Mouse (Mus musculus) CH12.LX (cell line): ENCODE results near the gene Xpr1. TPM values are rescaled to one million over a fixed set of nuclear protein-coding genes. Genes with fewer than 3 reads are reported as not detected.

Experiments used
- DNase-seq: peaks from one replicate; pipeline ENCODE4 v3.0.0-alpha.2; 2013; ENCODE audit errors: extremely low read depth
- H3K27ac ChIP-seq: 2 replicates; pipeline ENCODE4 v1.5.1; 2012; ENCODE audit warnings: low read depth, mild to moderate bottlenecking, control low read depth, moderate library complexity; ENCODE audit not compliant: insufficient read depth
- H3K27me3 ChIP-seq: replicated peaks from 2 replicates; pipeline ENCODE3; 2012; ENCODE audit warnings: inconsistent platforms
- H3K36me3 ChIP-seq, 2 experiments: replicated peaks in 1 of 2; 2 replicates each; pipeline versions ENCODE3 to v1.6.1; 2012; ENCODE audit warnings: inconsistent platforms in 1 of 2, low read length in 1 of 2, mild to moderate bottlenecking in 1 of 2, mixed read lengths in 1 of 2, moderate library complexity in 1 of 2; ENCODE audit not compliant: control insufficient read depth in 1 of 2, insufficient read depth in 1 of 2
- H3K4me1 ChIP-seq, 2 experiments: 2 replicates each; pipeline ENCODE4 v1.6.1; 2012; ENCODE audit warnings: inconsistent platforms in 1 of 2, moderate library complexity in 1 of 2; ENCODE audit not compliant: insufficient read depth in 2 of 2, control insufficient read depth in 1 of 2
- H3K4me2 ChIP-seq: 2 replicates; pipeline ENCODE4 v1.6.1; 2012; ENCODE audit warnings: low read depth, mild to moderate bottlenecking, control low read depth; ENCODE audit not compliant: poor library complexity, insufficient read depth, severe bottlenecking
- H3K4me3 ChIP-seq, 3 experiments: fragments of 150-350 bp in 1 of 3; sonication (generic) in 1 of 3; replicated peaks in 1 of 3; 2 replicates each; pipeline versions ENCODE3 to v1.5.1; 2011 to 2012; ENCODE audit warnings: low read depth in 2 of 3, low read length in 2 of 3, mild to moderate bottlenecking in 2 of 3, moderate library complexity in 2 of 3, control low read depth in 1 of 3, improper control_type of control experiment in 1 of 3, inconsistent platforms in 1 of 3, mixed read lengths in 1 of 3; ENCODE audit not compliant: poor library complexity in 1 of 3
- H3K79me2 ChIP-seq: replicated peaks from 2 replicates; pipeline ENCODE4 v1.6.1; 2012; ENCODE audit warnings: mild to moderate bottlenecking, moderate library complexity; ENCODE audit not compliant: control insufficient read depth, poor library complexity, insufficient read depth, severe bottlenecking; ENCODE audit errors: extremely low read depth
- H3K9ac ChIP-seq: 2 replicates; pipeline ENCODE4 v1.6.1; 2012; ENCODE audit warnings: low read depth, mild to moderate bottlenecking, control low read depth, moderate library complexity; ENCODE audit not compliant: insufficient read depth
- H3K9me3 ChIP-seq: replicated peaks from 2 replicates; pipeline ENCODE3; 2012; ENCODE audit warnings: low read length, inconsistent platforms, mixed read lengths
- CHD1 ChIP-seq: IDR thresholded peaks from 2 replicates; pipeline ENCODE4 v1.6.1; 2012; ENCODE audit warnings: low read depth, low read length, improper control_type of control experiment, inconsistent platforms
- CHD2 ChIP-seq: IDR thresholded peaks from 2 replicates; pipeline ENCODE4 v1.6.1; 2011; ENCODE audit warnings: low read length, improper control_type of control experiment
- CTCF ChIP-seq, 2 experiments: IDR thresholded peaks in 1 of 2; conservative IDR thresholded peaks in 1 of 2; 2 replicates each; pipeline ENCODE4 v1.5.1; 2011 to 2012; ENCODE audit warnings: low read depth in 2 of 2, low read length in 2 of 2, improper control_type of control experiment in 1 of 2, inconsistent platforms in 1 of 2, mild to moderate bottlenecking in 1 of 2, moderate library complexity in 1 of 2
- ELF1 ChIP-seq: IDR thresholded peaks from 2 replicates; pipeline ENCODE4 v1.6.1; 2014; ENCODE audit warnings: low read depth, mild to moderate bottlenecking, inconsistent platforms, low read length, improper control_type of control experiment
- ETS1 ChIP-seq: conservative IDR thresholded peaks from 2 replicates; pipeline ENCODE4 v1.6.1; 2012; ENCODE audit warnings: low read depth, mild to moderate bottlenecking, inconsistent platforms, low read length, improper control_type of control experiment, moderate library complexity
- GABPA ChIP-seq: IDR thresholded peaks from 2 replicates; pipeline ENCODE4 v1.6.1; 2012; ENCODE audit warnings: low read depth, low read length, improper control_type of control experiment, inconsistent platforms; ENCODE audit not compliant: insufficient replicate concordance
- IRF4 ChIP-seq: IDR thresholded peaks from 2 replicates; pipeline ENCODE4 v1.6.1; 2014; ENCODE audit warnings: low read depth, mild to moderate bottlenecking, inconsistent platforms, low read length, improper control_type of control experiment
- JUND ChIP-seq: conservative IDR thresholded peaks from 2 replicates; pipeline ENCODE4 v1.6.1; 2011; ENCODE audit warnings: low read depth, low read length, improper control_type of control experiment
- KAT2A ChIP-seq: IDR thresholded peaks from 2 replicates; pipeline ENCODE4 v1.6.1; 2012; ENCODE audit warnings: low read length, improper control_type of control experiment, inconsistent platforms; ENCODE audit not compliant: insufficient replicate concordance
- MAFK ChIP-seq: IDR thresholded peaks from 2 replicates; pipeline ENCODE4 v1.6.1; 2011; ENCODE audit warnings: low read length, improper control_type of control experiment; ENCODE audit not compliant: insufficient replicate concordance
- MAX ChIP-seq: IDR thresholded peaks from 2 replicates; pipeline ENCODE4 v1.6.1; 2011; ENCODE audit warnings: low read length, improper control_type of control experiment
- MEF2A ChIP-seq: IDR thresholded peaks from 2 replicates; pipeline ENCODE4 v1.6.1; 2014; ENCODE audit warnings: low read depth, mild to moderate bottlenecking, inconsistent platforms, low read length, improper control_type of control experiment, borderline replicate concordance
- MXI1 ChIP-seq: IDR thresholded peaks from 2 replicates; pipeline ENCODE4 v1.6.1; 2011; ENCODE audit warnings: mild to moderate bottlenecking, low read depth, low read length, improper control_type of control experiment
- NELFE ChIP-seq: IDR thresholded peaks from 2 replicates; pipeline ENCODE4 v1.6.1; 2011; ENCODE audit warnings: low read depth, low read length, improper control_type of control experiment
- POLR2AphosphoS2 ChIP-seq: IDR thresholded peaks from 2 replicates; pipeline ENCODE4 v1.6.1; 2011; ENCODE audit warnings: low read depth, low read length, improper control_type of control experiment
- RAD21 ChIP-seq: IDR thresholded peaks from 2 replicates; pipeline ENCODE4 v1.6.1; 2011; ENCODE audit warnings: low read depth, mild to moderate bottlenecking, low read length, improper control_type of control experiment, moderate library complexity
- SMC3 ChIP-seq: IDR thresholded peaks from 2 replicates; pipeline ENCODE4 v1.6.1; 2011; ENCODE audit warnings: low read depth, low read length, improper control_type of control experiment
- TBP ChIP-seq: conservative IDR thresholded peaks from 2 replicates; pipeline ENCODE4 v1.6.1; 2011; ENCODE audit warnings: low read depth, low read length, improper control_type of control experiment
- TCF12 ChIP-seq: IDR thresholded peaks from 2 replicates; pipeline ENCODE4 v1.6.1; 2014; ENCODE audit warnings: low read depth, mild to moderate bottlenecking, inconsistent platforms, low read length, improper control_type of control experiment
- USF1 ChIP-seq: IDR thresholded peaks from 2 replicates; pipeline ENCODE4 v1.6.1; 2014; ENCODE audit warnings: low read depth, mild to moderate bottlenecking, inconsistent platforms, low read length, improper control_type of control experiment
- ZC3H11A ChIP-seq: IDR thresholded peaks from 2 replicates; pipeline ENCODE4 v1.6.1; 2012; ENCODE audit warnings: low read depth, mild to moderate bottlenecking, inconsistent platforms, low read length, improper control_type of control experiment
- ZMIZ1 ChIP-seq: IDR thresholded peaks from 2 replicates; pipeline ENCODE4 v1.6.1; 2012; ENCODE audit warnings: low read depth, mild to moderate bottlenecking, inconsistent platforms, low read length, improper control_type of control experiment
- dilution Hi-C: fragments of 300-500 bp; cut with MboI; formaldehyde crosslinking; loops from 2 replicates; pipeline ENCODE4 v1.14.3; 2020; ENCODE audit warnings: low sequenced_read_pairs; ENCODE audit not compliant: extremely low pct_unique_long_range_greater_than_20kb, extremely low pct_ligation_motif_present
- in situ Hi-C: fragments of 300-500 bp; cut with MboI; formaldehyde crosslinking; loops from 3 replicates; pipeline ENCODE4 v1.14.3; 2019; ENCODE audit warnings: low sequenced_read_pairs, low pct_ligation_motif_present, low pct_unique_long_range_greater_than_20kb, mixed read lengths
- polyA plus RNA-seq: library from polyadenylated mRNA; unstranded; fragments of >175 nt; gene quantifications from 2 replicates; pipeline ENCODE4 v1.2.1, GENCODE M21; 2012; ENCODE audit warnings: low read depth; ENCODE audit not compliant: insufficient read length
- total RNA-seq, 2 experiments: library from RNA; depleted of rRNA; stranded (reverse); fragments of 300-350 nt in 1 of 2; fragments of >200 nt in 1 of 2; gene quantifications; 2 replicates each; pipeline ENCODE4 v1.2.3; 2012 to 2014

Gene Xpr1
- total and polyA plus RNA-seq, 3 experiments: 7.7 to 13.1 (median 9.6) TPM

DNA sequence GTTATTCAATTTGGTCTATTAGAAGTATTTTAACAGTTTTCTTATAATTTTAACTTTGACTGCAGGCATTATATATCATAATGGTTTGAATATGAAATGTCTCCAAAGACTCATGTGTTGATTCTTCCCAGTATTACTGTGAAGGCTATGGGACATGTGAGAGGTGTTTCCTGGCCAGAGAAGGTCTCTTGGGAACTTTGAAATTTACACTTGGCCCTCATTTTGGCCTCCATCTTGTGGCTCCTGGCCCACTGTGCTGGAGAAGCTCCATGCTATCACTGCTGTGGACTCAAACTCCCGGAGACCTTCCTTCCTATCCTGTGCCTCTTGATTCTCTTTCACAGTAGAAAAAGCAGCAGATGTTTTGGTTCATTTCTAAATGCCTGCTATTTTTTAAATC lies 127.8 kb downstream of the Xpr1 start:
- in situ Hi-C loops (loop anchor here (5.0 kb wide), 1 partner anchor 62 kb away; no protein-coding TSS in a partner anchor), dilution Hi-C loops (no loop called here)
- no peak for DNase-seq

DNA sequence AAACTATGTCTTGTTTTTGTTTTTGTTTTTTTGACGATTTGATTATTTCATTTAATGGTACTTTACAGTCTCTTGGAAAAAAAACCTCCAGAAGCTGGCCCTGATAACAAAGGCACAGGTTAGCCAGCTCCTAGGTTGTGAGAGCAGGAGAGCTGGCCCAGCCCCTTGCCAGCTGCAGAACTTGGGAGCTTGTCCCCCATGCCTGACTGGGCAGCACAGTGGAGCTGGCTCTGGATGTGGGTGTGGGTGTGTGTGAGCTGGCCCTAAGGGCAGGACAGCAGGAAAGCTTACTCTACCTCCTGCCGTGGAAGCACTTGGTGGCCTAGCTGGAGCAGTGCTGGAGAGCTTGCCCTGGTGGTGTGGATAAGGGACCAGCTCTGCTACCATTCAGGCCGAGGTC lies 129.2 kb downstream of the Xpr1 start:
- no peak overlapping the region for H3K9ac ChIP-seq
- dilution Hi-C loops: no loop called here
- in situ Hi-C loops: loop anchor here (5.0 kb wide), 1 partner anchor 61 kb away; no protein-coding TSS in a partner anchor

More for the DNA sequence above, 127.8 kb downstream of the Xpr1 start:
- no peak overlapping the region for H3K4me2 ChIP-seq
- H3K4me3 ChIP-seq: no peak overlapping the region
- H3K4me1 ChIP-seq: peaks cover 0 to 9% of the 10 kb centered on the region in 2 experiments; a peak in 2 of 4 replicates
- no peaks in the 10 kb centered on the region for H3K79me2 ChIP-seq
- H3K9ac ChIP-seq: no peak overlapping the region
- H3K9me3 ChIP-seq: no peaks in the 10 kb centered on the region
- peaks cover 15 to 59% of the 10 kb centered on the region in 2 experiments for H3K36me3 ChIP-seq
- no peaks in the 10 kb centered on the region for H3K27me3 ChIP-seq
- H3K27ac ChIP-seq: no peak overlapping the region
- no peak for TF ChIP-seq MAFK

DNA sequence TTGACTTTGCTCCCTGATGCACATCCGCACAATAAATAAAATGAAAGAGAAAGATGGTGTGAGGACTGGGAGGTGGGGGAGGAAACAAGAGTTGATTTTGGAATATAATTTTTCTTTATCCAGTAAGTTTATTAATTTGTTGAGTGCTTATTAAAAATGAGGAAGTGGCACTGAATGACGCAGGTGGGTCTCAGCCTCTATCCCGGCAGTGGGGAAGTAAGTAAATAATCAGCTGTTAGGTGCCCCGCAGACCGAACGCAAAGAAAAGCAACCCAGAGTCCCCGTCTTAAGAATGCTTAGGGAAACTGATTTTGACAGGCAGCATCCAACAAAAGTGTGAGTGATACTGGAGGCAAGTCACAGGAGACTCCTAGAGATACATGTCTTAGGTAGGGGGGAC lies 133.4 kb downstream of the Xpr1 start:
- in situ Hi-C loops (loop anchor here (5.0 kb wide), 1 partner anchor 252 kb away; no protein-coding TSS in a partner anchor), dilution Hi-C loops (no loop called here)
- H3K36me3 ChIP-seq: peaks cover 21 to 72% of the 10 kb centered on the region in 2 experiments
- no peak for DNase-seq
- peaks cover 0 to 25% of the 10 kb centered on the region in 2 experiments; a peak in 1 of 4 replicates for H3K4me1 ChIP-seq
- no peak overlapping the region for H3K9ac ChIP-seq
- H3K4me2 ChIP-seq: no peak overlapping the region
- TF ChIP-seq CTCF (conservative IDR thresholded peaks at IDR 0.05 in 1 of 2, IDR thresholded peaks at IDR 0.05 in 1 of 2; ENCODE audit: low read depth in 2 of 2, low read length in 2 of 2) (no peak), MXI1 (no peak), ZMIZ1 (no peak), ETS1 (no peak), POLR2AphosphoS2 (no peak), MEF2A (no peak), KAT2A (no peak), MAX (no peak), TCF12 (no peak), TBP (no peak)
- no peaks in the 10 kb centered on the region for H3K9me3 ChIP-seq
- no peak overlapping the region for H3K27ac ChIP-seq
- no peaks in the 10 kb centered on the region for H3K79me2 ChIP-seq
- H3K4me3 ChIP-seq: no peak overlapping the region
- H3K27me3 ChIP-seq: no peaks in the 10 kb centered on the region

More for the DNA sequence above, 129.2 kb downstream of the Xpr1 start:
- Histone ChIP-seq H3K4me3 (no peak overlapping the region), H3K4me1 (peaks cover 0 to 9% of the 10 kb centered on the region in 2 experiments; a peak in 1 of 4 replicates), H3K27ac (no peak overlapping the region), H3K79me2 (no peaks in the 10 kb centered on the region), H3K9me3 (no peaks in the 10 kb centered on the region), H3K4me2 (no peak overlapping the region), H3K36me3 (peaks cover 15 to 70% of the 10 kb centered on the region in 2 experiments), H3K27me3 (no peaks in the 10 kb centered on the region)
- no peak for TF ChIP-seq TBP
- TF ChIP-seq CHD2: no peak
- no peak for TF ChIP-seq GABPA
- TF ChIP-seq ELF1: no peak
- TF ChIP-seq RAD21: no peak
- TF ChIP-seq NELFE: no peak
- TF ChIP-seq CHD1: no peak
- no peak for TF ChIP-seq TCF12
- TF ChIP-seq JUND: no peak
- TF ChIP-seq ZC3H11A: no peak
- no peak for TF ChIP-seq IRF4
- TF ChIP-seq SMC3: no peak
- TF ChIP-seq MAX: no peak
- TF ChIP-seq USF1: no peak
- no peak for DNase-seq
